Mouse (Mus musculus): ENCODE measurements around the gene Ralgapa2. TPM values are rescaled to one million over a fixed set of nuclear protein-coding genes. Genes with fewer than 3 reads are reported as not detected.

Gene Ralgapa2
- polyA plus RNA-seq (2016; fragmentation: Nextera tagmentation; extraction: Ambion mirVana): 8.6 and 9.2 TPM in 2 replicates

DNA sequence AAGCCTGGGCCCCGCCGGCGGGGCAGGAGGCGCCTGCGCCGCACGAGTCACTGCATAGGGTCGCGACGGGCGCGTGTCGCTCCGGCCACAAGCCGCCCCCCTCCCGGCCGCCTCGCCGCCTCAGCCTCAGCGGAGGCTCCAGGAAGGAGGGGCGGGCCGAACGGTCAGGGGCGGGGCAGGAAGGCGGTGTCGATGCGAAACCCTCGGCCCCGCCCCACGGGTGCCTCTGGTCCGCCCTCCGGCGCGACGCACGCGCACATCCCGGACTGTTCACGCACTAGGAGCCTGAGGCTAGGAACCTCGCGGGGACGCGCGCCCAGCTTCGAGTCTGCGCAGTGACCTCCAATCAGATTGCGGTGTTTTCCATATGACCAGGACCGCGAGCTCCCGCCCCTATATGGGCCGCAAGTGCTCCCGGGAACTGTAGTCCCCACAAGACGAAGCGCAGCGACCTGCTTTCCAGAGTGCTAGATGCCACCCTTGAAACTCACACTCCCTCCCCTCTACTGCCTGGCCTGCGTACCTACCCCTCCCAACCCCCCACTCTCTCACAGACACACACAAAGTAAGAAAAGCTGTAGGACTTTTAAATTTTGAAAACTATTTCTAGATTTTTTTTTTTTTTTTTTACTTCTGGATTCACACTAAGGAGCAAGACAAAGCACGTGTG lies at the start of gene Ralgapa2:
Gene Ralgapa2, minus strand, starts transcription at position 434 of the 670 bp plus-strand sequence.
- peak; percentile 97 for ATAC-seq (ENCODE audit: insufficient number of reproducible peaks, insufficient read depth, low FRiP score, low TSS enrichment, low read depth)

GRCm38 (mm10) chr2:146561505-146561904 lies 49.4 kb upstream of the Ralgapa2 start:
- Histone ChIP-seq H3K27me3 (no peaks in the 10 kb centered on the region), H3K4me2 (no peak overlapping the region), H3K36me3 (no peaks in the 10 kb centered on the region), H3K27ac (peak overlapping the region; percentile 24), H3K9ac (replicated peaks) (no peak overlapping the region), H3K4me1 (replicated peaks) (peaks cover 12% of the 10 kb centered on the region; the same call in 1 of the 2 replicates), H3K9me3 (no peaks in the 10 kb centered on the region), H3K4me3 (replicated peaks) (no peak overlapping the region)
- no peak for ATAC-seq (ENCODE audit: insufficient number of reproducible peaks, insufficient read depth, low FRiP score, low TSS enrichment, low read depth)
- 56% methylated on average over 3 of the region's 3 CpGs for WGBS

More for the DNA sequence above, at the start of gene Ralgapa2:
- under 1% methylated on average over 48 of the region's 57 CpGs for WGBS
- H3K9me3 ChIP-seq: no peaks in the 10 kb centered on the region
- H3K27me3 ChIP-seq: no peaks in the 10 kb centered on the region
- H3K36me3 ChIP-seq: no peaks in the 10 kb centered on the region
- H3K4me2 ChIP-seq: peak within 1 kb of the TSS; percentile 77
- peak within 1 kb of the TSS; percentile 82 for H3K4me3 ChIP-seq (replicated peaks)
- peak within 1 kb of the TSS; percentile 79 for H3K9ac ChIP-seq (replicated peaks)
- H3K4me1 ChIP-seq (replicated peaks): peaks cover 7% of the 10 kb centered on the region; the same call in 1 of the 2 replicates
- no peak within 1 kb of the TSS for H3K27ac ChIP-seq

DNA sequence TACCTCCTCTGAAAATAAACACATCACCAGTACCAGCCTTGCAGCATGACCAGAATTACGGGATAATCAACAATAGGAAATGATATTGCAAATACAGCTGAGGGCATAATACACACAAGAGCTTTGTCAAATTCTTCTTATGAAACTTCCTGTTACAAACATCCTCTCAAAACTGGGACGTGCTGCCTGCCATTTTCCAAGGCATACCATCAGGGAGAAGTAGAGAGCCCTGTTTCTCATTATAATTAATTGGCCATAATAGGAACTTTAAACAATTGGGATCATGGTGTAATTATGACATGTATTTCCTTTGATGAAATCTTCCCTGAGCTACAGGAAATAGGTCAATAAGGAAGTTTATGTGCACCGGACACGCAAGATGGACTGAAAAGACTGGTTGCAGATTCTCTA lies 48.5 kb upstream of the Ralgapa2 start:
- Histone ChIP-seq H3K4me3 (replicated peaks) (no peak overlapping the region), H3K9ac (replicated peaks) (no peak overlapping the region), H3K4me1 (replicated peaks) (peaks cover 12% of the 10 kb centered on the region; the same call in 1 of the 2 replicates), H3K4me2 (no peak overlapping the region), H3K36me3 (no peaks in the 10 kb centered on the region), H3K27me3 (no peaks in the 10 kb centered on the region), H3K27ac (no peak overlapping the region; the same call in 1 of the 2 replicates), H3K9me3 (no peaks in the 10 kb centered on the region)
- ATAC-seq (ENCODE audit: insufficient number of reproducible peaks, insufficient read depth, low FRiP score, low TSS enrichment, low read depth): no peak
- 44% methylated on average over 4 of the region's 4 CpGs for WGBS

DNA sequence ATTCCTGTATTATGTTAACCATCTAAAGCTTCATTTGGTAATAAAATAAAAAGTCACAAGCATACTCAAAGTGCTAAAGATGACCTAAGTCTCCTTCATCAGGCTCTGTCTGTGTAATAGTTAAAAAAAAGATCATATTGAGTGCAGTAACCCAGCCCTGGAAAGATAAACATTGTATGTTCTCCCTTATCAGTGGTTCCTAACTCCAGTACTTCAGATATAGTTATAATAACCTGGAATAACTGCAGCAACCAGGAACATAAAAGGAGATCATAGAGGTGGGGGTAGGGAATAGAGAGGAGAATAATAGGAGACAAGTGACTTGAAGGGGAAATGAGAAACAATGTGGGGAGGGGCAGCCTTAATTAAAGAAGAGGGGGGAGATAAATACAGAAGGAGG lies 44.0 kb upstream of the Ralgapa2 start:
- H3K27me3 ChIP-seq: no peaks in the 10 kb centered on the region
- no peak overlapping the region for H3K27ac ChIP-seq
- ATAC-seq (ENCODE audit: insufficient number of reproducible peaks, insufficient read depth, low FRiP score, low TSS enrichment, low read depth): no peak
- peaks cover 8% of the 10 kb centered on the region; the same call in 1 of the 2 replicates for H3K4me1 ChIP-seq (replicated peaks)
- H3K9me3 ChIP-seq: no peaks in the 10 kb centered on the region
- H3K4me2 ChIP-seq: no peak overlapping the region
- H3K9ac ChIP-seq (replicated peaks): no peak overlapping the region
- H3K36me3 ChIP-seq: no peaks in the 10 kb centered on the region
- no peak overlapping the region for H3K4me3 ChIP-seq (replicated peaks)

GRCm38 (mm10) chr2:146555351-146555750 lies 43.2 kb upstream of the Ralgapa2 start:
- 71% methylated on average over 5 of the region's 5 CpGs for WGBS
- peaks cover 1% of the 10 kb centered on the region; the same call in 1 of the 2 replicates for H3K4me1 ChIP-seq (replicated peaks)

DNA sequence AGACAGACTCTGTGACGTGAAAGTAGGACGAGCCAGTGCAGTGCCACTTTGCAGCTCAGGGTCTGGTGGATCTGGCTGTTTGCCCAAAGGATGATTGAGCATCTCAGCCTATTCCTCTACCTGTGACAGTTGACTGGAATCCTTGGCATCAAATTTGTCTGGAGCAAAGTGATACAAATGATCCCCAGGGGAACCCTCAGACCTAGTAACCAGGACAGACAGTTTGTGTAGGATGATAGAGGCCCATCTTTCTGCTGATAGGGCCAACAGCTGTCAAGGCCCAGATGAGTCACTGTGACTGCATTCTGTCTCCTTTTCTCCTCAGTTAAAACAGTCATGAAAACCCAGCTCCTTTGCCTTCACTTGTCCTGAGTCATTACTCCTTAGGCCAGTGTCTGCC lies 41.6 kb upstream of the Ralgapa2 start:
- H3K27ac ChIP-seq: no peak overlapping the region
- peaks cover 7% of the 10 kb centered on the region for H3K4me1 ChIP-seq (replicated peaks)
- H3K9ac ChIP-seq (replicated peaks): no peak overlapping the region
- no peak for ATAC-seq (ENCODE audit: insufficient number of reproducible peaks, insufficient read depth, low FRiP score, low TSS enrichment, low read depth)
- no peak overlapping the region for H3K4me2 ChIP-seq
- H3K27me3 ChIP-seq: no peaks in the 10 kb centered on the region
- no peak overlapping the region for H3K4me3 ChIP-seq (replicated peaks)
- no peaks in the 10 kb centered on the region for H3K36me3 ChIP-seq
- H3K9me3 ChIP-seq: no peaks in the 10 kb centered on the region
- 64% methylated on average over 2 of the region's 2 CpGs for WGBS

More at GRCm38 (mm10) chr2:146555351-146555750, 43.2 kb upstream of the Ralgapa2 start:
- Histone ChIP-seq H3K9ac (replicated peaks) (no peak overlapping the region), H3K4me2 (no peak overlapping the region), H3K36me3 (no peaks in the 10 kb centered on the region), H3K27ac (no peak overlapping the region), H3K27me3 (no peaks in the 10 kb centered on the region), H3K9me3 (no peaks in the 10 kb centered on the region), H3K4me3 (replicated peaks) (no peak overlapping the region)
- no peak for ATAC-seq (ENCODE audit: insufficient number of reproducible peaks, insufficient read depth, low FRiP score, low TSS enrichment, low read depth)

DNA sequence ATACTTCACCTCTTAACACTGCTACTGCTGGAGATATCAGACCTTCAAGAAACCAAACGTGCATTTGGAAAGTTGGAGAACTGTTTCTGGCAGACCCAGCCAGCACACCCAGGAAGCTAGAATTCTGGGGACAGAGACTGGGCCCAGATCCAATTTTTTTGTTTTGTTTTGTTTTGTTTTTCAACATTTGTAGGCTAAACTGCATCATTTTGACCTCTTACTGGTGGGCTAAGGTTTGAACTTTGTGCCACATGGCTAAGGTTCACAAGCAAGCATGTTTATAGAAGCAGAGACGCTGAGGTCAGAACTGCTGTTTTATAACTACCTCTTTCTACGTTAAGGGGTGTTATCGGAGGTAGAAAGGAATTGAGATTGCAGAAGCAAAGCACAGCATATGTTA lies 39.7 kb upstream of the Ralgapa2 start:
- H3K4me3 ChIP-seq (replicated peaks): no peak overlapping the region
- H3K4me1 ChIP-seq (replicated peaks): peaks cover 7% of the 10 kb centered on the region
- no peak overlapping the region for H3K4me2 ChIP-seq
- no peaks in the 10 kb centered on the region for H3K9me3 ChIP-seq
- no peak overlapping the region for H3K9ac ChIP-seq (replicated peaks)
- no peaks in the 10 kb centered on the region for H3K36me3 ChIP-seq
- ATAC-seq (ENCODE audit: insufficient number of reproducible peaks, insufficient read depth, low FRiP score, low TSS enrichment, low read depth): no peak
- 71% methylated on average over 4 of the region's 4 CpGs for WGBS
- peaks cover 3% of the 10 kb centered on the region; the same call in 1 of the 2 replicates for H3K27me3 ChIP-seq
- no peak overlapping the region for H3K27ac ChIP-seq

DNA sequence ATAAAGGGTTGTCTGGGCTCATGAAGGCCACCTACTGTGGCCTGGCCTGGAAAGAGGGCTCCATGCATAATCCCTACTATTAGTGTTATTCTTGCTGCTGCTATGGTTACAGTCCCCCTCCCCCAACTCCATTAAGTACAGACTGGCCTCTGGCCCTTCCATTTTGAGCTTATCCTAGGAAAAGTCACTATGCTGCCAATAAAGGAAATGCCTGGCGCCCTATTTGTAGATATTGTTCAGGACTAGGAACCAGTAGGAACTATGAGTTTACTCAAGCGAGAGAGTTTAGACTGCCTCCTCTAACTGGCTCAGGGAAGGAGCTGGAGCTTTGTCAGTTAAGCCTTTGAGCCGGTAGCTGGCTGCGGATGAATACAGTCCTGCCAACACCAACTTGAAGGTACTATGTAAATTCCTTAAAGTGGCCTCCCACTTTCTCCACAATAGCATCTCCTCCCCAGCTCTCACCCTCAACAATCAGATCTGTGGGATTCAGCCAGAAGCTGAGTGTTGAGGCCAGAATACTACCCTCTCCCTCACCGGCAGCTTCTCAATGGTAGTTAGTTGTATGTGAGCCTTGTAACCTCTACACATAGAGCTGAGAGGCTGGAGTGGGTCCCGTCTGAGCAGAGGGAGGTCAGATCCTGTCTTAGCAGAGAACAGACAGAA lies 37.1 kb upstream of the Ralgapa2 start:
- H3K27ac ChIP-seq: 0 out of 2 replicates have a peak overlapping the region, but pooled peaks have one; percentile 7
- peaks cover 4% of the 10 kb centered on the region; the same call in 1 of the 2 replicates for H3K27me3 ChIP-seq
- 40% methylated on average over 6 of the region's 6 CpGs for WGBS
- H3K36me3 ChIP-seq: no peaks in the 10 kb centered on the region
- no peak overlapping the region for H3K4me3 ChIP-seq (replicated peaks)
- H3K9ac ChIP-seq (replicated peaks): no peak overlapping the region
- H3K4me1 ChIP-seq (replicated peaks): peaks cover 17% of the 10 kb centered on the region
- ATAC-seq (ENCODE audit: insufficient number of reproducible peaks, insufficient read depth, low FRiP score, low TSS enrichment, low read depth): no peak
- H3K4me2 ChIP-seq: no peak overlapping the region
- H3K9me3 ChIP-seq: no peaks in the 10 kb centered on the region

DNA sequence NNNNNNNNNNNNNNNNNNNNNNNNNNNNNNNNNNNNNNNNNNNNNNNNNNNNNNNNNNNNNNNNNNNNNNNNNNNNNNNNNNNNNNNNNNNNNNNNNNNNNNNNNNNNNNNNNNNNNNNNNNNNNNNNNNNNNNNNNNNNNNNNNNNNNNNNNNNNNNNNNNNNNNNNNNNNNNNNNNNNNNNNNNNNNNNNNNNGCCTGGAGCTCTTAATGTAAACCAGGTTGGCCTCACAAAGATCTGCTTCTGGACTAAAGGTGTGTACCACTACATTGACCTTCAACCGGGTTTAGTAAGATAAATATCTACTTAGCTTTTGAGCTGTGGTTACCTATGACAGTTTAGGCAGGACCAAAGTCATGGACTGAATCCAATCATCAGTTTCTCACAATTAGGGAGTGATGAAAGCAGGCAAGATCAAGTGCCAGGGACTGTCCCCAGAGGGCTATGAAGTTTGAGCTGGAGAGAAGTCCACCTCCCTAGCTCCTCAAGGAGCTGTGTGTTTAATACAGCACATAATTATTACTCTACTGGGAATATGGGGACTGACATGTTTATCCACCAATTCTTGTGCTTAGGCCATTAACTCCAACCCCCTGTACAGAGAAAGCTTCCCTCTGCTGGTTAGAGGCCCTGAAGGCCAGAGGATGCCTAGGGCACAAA lies 32.1 kb upstream of the Ralgapa2 start:
- Histone ChIP-seq H3K4me3 (replicated peaks) (no peak overlapping the region), H3K27me3 (peaks cover 4% of the 10 kb centered on the region; the same call in 1 of the 2 replicates), H3K9me3 (peaks cover 9% of the 10 kb centered on the region), H3K36me3 (no peaks in the 10 kb centered on the region), H3K4me1 (replicated peaks) (peaks cover 19% of the 10 kb centered on the region), H3K4me2 (no peak overlapping the region), H3K27ac (0 out of 2 replicates have a peak overlapping the region, but pooled peaks have one; percentile 18), H3K9ac (replicated peaks) (no peak overlapping the region)
- ATAC-seq (ENCODE audit: insufficient number of reproducible peaks, insufficient read depth, low FRiP score, low TSS enrichment, low read depth): peak; percentile 81; the same call in 1 of the 2 replicates
- WGBS: 51% methylated on average over 1 of the region's 1 CpGs

- no peak for ATAC-seq (ENCODE audit: insufficient number of reproducible peaks, insufficient read depth, low FRiP score, low TSS enrichment, low read depth)
- Histone ChIP-seq H3K36me3 (no peaks in the 10 kb centered on the region), H3K27me3 (no peaks in the 10 kb centered on the region), H3K4me1 (replicated peaks) (no peaks in the 10 kb centered on the region), H3K9ac (replicated peaks) (no peak overlapping the region), H3K4me3 (replicated peaks) (no peak overlapping the region), H3K9me3 (no peaks in the 10 kb centered on the region), H3K4me2 (no peak overlapping the region), H3K27ac (no peak overlapping the region)
- 70% methylated on average over 8 of the region's 8 CpGs for WGBS
Observed at GRCm38 (mm10) chr2:146533118-146533949, 21.2 kb upstream of the Ralgapa2 start.

All from limb, embryonic 12.5 days (tissue).